Mouse (Mus musculus) fibroblast of lung, adult 2 months (primary cell): ENCODE data around the gene Peak1.
"Not testable (repeated sequence)": the region's sequence is repeated elsewhere in the genome, so short reads cannot be mapped to it uniquely, and the experiment has no call there.

Experiments
- DNase-seq: peaks from one replicate; pipeline ENCODE4 v3.0.0-alpha.2; 2011; ENCODE audit warnings: low read depth

The Peak1 gene

DNA sequence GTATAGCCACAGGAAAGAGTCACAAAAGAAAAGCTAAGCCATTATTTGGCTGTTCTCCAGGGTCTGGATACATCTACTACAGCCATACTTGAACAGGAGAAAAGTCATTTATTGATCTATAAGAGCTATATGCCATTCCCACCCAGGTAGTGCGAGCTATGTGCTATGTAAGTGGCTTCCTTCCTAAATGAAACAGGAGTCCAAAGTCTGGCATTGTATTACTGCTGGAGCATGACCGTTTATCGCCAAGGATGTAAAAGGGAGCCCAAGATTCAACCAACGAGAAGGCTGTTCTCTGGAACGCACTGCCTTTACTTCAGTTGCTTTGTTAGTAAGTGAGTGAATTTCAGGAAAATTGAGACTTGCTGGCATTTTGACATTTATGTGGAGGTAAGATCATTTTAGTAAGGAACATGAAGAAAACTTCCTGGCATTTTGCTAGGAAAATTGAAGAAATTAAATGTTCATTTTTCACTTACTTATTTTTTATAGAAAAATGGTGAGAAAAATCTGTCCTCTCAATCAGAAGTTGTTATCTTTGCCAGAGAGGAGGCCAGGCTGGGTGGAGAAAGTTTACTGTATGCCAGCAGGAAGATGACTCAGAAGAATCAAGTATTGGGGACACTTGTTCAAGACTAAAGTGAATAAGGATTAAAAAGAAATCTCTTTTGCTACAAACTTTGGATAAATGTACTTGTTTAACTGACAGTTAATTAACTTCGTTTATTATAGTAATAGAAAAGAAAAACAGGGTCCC lies 162.0 kb downstream of the Peak1 start:
- DNase-seq: no peak

DNA sequence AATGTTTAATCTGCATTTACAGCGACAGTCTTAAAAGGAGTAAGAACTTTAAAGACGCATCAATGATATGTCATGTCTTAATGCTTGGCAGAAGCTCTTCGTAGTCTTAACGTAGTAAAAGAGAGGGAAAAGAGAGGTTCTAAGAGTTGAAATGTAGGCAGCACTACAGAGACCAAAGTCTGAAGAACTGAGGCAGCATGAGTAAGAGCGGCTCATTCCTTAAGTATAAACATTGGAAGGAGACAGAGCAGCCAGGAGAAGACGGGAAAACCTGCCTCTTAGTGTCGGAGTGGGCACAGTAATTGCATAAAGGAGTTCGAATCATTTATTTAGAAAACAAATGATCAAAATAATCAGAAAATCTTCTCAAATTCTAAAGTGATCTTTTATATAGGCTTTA lies 173.5 kb downstream of the Peak1 start:
- no peak for DNase-seq

DNA sequence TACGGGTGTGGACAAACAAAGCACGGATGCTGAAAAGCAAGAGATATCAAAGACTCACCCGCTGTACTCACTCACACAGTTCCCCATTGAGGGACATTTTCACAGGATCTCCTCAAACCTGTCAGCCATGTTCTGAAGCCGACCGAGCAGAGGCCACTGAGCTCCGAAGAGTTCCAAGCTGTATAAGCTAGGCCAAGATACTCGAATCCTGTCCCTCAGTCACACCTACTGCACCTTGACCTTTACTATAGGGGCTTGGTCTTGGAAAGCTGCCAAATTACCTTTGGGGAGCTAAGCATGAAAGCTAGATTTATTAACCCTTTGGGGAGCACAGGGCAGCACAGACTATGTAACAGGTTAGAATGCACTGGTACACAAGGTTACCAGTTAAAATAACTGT lies 174.0 kb downstream of the Peak1 start:
- no peak for DNase-seq

DNA sequence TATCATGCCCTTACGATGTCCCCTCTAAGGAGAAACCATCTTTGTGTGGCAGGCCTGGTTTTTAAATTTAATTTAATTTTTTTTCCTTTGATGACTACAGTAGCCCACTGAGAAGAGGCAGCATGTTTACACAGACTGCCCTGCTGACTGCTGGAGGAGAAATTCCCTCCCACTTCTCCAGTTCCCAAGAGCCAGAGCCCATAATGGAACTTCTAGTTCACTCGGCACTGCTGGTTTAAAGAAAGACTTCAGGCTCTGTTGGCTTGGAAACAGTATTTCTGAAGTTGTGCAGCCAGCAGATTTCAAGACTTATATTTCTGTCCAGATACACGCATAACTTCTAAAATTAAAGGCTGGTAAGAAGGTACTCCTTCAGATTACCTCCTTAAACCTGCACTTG lies 175.2 kb downstream of the Peak1 start:
- no peak for DNase-seq

DNA sequence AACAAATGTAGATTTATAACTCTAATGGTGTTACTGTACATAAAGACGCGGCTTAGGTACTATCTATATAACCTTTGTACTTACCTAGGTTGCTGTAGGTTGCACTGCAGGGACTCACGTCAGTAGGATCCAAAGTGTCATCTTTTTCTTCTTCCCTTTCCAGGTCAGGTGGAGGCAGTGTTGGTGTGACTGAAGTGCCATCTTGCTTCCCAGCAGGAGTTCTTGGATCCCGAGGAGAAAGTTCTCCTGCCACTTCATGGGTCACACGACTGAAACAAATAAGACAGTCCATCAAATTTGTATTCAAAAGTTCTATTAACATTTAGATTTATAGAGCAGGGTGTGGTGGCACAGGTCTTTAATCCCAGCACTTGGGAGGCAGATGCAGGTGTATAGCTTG lies 176.8 kb downstream of the Peak1 start:
- DNase-seq: no peak

DNA sequence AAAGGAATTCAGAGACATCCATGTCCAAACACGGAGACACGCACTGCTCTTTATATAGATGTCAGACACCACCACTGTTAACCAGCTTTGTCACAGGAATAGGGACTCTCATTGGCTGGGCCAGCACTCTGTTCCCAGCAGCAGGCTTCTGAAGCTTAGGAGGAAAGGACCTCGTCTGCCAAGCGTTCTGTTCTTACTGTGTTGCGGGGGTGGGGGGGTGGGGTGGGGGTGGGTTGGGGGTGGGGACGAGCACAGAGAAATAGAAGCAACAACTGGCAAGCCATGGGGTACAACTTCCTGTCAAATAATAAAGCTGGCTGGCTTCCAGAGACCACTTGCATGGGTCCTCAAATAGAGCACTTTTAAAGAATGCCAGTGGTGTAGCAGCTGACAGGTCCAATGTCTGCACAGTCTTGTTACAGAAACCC lies 182.0 kb downstream of the Peak1 start:
- no peak for DNase-seq

DNA sequence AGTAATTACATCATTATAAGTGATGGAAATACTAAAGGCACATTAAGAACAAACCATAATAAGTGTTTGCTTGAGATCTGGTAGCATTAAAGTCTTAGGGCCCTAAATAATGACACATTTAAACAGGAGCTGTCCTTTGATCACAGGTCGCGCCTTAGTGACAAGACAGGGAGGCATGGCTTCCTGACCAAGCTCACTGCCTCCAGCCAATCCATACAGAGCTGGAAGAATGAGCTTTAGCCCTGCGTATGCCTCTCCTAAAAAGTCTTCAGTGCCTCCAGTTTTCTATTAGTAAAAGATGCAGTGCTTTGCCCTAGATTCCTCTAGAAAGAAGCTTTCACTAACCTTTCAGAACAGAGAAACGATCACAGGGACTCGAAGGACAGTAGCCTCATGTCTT lies 182.6 kb downstream of the Peak1 start:
- no peak for DNase-seq

DNA sequence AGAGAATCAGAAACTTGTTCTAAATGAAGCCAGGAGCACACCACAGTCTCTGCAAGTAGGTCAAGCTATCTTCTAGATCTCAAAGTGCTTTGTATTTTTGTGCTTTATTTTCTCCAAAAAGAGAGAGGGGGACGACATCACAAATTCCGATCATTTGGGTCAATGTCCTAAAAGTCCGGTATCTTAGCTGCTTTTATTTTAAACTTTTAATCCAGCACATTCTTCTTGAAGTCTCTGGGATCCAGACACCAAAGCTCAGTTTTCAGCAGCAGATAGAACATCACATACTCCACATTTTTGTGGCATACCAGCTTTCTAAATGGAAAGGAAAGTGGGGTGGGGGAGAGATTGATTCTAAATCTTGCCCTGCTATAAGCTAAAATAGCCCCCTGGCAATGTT lies 183.3 kb downstream of the Peak1 start:
- DNase-seq: no peak

DNA sequence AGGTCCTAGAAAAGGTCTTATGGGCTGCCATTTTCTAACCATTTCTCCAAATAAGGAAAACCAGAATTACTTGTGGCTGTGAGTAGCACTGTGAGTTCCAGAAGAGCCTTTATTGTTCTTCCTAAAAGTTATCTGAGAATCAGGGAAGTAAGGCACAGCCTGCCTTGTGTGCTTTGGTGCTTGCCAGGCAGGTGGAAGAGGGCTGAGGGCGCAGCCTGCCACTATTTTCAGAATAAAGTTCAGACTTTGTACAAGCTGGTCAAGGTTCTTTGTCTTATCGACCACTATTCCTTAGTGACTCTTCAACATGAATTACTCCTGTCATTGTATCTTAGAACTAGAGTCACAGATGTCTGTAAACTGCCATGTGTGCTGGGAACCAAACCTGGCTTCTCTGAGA lies 184.6 kb downstream of the Peak1 start:
- no peak for DNase-seq

DNA sequence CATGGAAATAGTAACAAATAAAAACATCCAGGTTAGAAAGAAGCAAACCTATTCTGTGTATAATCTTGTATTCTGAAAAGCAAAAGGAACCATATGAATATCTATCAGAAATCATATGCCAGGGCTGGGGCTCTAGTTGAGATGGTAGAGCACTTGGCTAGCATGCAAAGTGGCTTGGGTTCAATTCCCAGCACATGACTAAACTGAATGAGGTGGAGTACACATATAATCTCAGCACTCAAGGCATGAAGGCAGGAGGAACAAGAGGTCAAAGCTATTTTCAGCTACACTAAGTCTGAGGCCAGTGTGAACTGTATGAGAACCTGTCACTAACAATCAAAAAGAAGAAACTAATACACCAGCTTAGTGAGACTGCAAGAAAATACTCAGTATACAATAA lies 187.0 kb downstream of the Peak1 start:
- peak; percentile 39 for DNase-seq

DNA sequence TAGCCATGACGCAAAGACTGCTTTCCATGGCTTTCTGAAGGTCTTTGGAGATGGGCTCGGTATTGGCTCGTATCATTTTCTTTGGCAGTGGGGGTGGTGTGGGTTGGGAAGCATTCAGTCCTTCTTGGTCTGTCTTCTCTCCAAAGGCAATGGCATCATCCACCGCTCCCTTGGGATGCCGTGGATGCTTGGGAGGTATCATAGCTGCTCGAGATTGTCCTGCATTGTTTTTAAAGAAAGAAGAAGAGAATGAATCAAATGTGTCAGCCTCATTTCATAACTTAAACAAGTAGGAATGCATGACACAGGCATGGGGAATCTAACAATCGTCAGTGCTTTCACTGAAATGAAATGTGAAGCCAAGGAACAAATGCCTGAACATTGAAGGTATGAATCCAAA lies 190.2 kb downstream of the Peak1 start:
- DNase-seq: no peak

DNA sequence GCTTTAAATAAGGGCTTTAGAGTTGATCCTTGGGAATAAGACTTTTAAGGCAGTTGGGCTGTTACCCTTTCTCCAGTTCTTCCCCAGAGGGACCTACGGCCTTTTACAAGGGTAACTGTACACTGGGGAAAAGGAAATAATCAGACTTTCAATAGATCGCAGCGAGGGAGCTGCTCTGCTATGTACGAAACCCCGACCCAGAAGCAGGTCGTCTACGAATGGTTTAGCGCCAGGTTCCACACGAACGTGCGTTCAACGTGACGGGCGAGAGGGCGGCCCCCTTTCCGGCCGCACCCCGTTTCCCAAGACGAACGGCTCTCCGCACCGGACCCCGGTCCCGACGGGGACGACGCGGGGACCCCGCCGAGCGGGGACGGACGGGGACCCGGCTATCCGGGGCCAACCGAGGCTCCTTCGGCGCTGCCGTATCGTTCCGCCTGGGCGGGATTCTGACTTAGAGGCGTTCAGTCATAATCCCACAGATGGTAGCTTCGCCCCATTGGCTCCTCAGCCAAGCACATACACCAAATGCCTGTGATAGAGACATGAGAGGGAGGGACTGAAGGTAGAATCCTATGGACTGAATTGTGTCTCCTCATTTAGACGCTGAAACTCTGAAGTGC lies 194.3 kb downstream of the Peak1 start:
- DNase-seq: not testable (repeated sequence)

DNA sequence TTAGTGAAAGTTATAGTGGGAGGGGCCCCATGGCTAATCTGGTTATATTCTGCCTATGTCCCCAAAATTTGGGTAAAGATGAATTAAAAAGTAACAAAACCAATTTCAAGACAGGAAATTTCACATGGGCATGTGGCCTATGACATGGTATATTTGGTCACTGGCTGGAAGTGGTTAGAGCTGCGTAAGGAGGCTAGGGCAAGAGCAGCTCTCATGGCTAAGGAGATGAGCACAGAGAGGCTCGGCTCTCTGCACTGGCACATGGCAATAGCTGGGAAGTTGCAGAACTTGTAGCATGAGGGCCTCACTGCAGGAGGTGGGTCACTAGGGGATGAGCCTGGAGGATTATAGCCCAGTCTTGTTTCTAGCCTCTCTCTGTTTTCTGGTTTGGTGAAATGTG lies 199.0 kb downstream of the Peak1 start:
- no peak for DNase-seq

DNA sequence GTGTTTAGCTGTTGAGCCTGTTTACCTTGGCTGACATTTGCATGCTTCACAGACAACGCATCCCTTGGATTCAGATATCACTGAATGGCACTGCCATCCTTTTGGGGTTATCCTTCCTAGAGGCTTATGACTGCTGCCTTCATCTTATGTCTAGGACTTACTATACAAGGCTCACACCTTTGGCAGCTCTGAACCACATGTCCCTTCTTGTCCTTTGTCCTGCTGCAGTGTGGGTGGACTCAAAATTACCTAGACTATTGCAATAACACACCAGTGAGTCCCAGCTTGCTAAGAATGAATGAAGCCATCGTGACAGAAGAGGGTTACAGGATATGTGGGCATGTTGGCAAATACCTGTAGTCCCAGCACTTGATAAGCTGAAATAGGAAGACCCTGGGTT lies 199.8 kb downstream of the Peak1 start:
- DNase-seq: no peak

DNA sequence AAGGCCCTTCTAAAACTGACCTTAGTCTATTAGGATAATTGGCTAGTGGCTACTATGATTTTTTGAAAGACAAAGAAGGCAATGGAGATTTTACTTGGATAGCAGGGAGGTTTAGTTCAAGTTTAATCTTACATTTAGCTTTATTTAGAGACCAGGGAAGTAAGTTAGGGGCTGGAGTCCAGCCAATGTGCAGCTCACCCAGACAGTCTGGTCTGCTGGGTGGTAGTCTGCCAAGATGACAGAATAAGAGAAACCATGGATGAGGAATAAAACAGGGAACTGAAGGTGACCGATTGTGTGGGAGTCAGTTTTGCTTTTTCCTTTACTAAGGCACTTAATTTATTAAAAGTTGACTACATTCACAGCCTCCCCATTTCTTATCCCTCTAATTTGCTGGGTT lies 200.5 kb downstream of the Peak1 start:
- no peak for DNase-seq

DNA sequence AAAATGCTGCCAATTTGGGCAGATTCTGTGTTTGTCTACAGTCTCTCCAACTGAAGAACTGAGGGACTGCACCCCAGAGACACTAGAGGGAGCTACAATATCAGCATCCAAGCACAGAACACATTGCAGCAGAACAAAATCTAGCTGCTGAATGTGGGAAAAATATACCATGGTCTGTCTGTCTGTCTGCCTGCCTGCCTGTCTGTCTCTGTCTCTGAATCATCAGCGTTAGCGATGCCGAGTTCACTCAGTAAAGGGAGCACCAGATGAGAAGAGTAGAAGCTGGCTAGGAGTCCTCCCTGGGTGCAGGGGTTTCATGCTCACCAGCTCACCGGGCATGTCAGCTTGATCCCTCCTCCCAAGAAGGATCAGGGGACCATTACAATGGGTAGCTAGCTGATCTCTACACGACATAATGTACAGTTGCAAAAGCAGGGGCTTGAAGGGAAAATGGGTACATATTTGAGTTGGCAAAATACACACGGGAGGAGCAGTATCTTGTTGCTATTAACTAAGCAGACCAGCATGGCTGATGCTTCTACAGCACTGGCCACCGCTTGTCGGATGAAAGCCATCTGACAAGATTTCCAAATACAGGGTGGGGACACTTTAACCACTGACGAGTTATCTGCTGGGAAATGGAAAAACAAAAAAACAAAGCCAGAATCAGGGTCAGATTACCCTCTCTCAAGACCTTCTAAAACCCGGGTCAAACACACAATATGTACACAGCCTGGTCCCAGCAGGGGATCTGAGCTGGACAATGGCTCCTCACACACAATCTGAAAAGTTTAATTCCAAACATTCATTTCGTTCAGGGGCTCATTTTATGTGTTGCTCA lies 204.2 kb downstream of the Peak1 start:
- peak; percentile 77 for DNase-seq

DNA sequence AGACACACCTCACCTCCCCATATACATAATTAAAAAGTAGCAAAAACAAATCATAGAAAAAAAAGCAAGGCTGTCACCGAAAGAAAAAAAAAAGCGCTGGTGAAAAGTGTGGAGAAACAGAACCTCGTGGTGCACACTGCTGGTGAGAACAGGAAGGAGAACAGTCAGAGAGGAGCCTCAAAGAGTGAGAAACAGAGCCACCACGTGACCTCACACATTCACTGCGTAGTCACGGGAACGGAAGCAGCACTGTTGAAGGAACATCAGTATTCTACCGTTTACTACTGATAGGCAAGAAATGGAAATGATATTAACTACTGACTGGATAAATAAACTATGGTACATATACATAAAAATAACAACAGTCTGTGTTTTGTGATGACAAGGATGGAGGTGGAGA lies 209.1 kb downstream of the Peak1 start:
- no peak for DNase-seq

DNA sequence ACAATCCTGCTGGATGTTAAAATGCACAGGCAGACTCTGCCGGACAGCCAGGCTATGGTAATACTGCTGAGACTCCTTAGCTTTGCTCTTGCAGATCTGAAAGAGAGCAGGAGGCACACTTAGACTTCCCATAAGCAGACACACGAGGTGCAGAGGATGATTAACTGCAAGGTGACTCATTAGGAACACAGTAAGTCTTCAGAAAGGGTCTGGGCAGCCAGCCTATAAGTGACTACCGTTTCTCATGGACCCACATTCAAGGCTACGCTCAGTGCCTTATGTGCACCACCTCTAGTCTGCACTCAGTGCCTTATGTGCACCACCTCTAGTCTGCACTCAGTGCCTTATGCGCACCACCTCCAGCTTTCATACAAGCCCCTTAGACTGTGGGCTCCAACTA lies 210.4 kb downstream of the Peak1 start:
- DNase-seq: no peak

DNA sequence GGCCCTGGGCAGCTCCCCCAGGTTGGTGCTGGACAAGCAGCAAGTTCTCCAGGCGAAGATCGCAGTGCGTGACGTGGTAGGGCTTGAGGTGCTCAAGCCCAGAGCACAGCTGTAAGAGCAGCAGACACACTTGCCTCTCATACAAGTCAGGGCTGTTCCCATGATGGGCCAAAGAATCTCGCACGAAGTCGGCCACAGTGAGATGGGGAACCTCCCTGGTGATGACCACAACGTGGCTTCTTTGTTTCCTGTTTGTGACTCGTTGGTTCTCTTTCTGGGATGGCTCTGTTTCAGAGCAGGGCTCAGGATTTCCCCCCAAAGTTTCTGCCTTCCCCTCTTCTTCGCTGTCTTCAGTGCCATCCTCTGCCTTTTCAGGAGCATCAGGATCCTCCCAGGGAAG lies 210.8 kb downstream of the Peak1 start:
- DNase-seq: no peak

DNA sequence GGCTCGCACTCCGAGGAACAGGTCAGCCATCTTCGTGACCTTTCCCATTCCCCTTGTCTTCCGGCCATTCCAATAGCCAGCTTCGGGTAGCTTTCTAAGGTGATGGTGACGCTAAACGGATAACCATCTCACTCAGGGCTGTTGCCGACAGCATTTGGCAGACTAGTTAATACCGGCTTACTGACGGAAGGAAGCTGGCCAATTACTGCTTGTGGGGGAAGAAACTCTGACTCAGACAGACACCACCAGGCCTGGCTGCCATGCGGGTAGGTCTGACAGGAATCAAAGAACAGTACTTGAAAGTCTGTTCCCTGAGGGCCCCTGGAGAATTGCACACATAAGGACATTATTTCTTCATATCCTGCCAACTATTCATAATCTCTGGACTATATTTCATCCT lies 212.5 kb downstream of the Peak1 start:
- peak; percentile 63 for DNase-seq

DNA sequence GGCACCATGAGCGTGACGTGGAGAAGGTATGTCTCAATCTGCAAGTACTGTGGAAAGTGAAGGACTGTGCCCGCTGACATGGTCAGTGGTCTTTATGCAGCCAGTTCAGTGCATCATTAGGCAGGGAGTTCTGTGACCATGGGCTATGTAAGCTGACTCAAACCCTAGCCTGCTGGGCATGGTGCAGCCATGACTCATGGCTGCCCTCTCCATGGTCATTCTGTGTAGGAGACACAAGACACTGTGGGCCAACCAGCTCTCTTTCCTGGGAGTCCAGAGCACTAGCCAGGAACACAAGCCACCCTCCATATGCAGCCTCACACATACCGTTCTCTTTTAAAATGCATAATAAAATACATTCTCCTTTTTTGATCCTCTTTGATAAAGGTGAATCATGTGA lies 213.6 kb downstream of the Peak1 start:
- DNase-seq: no peak

DNA sequence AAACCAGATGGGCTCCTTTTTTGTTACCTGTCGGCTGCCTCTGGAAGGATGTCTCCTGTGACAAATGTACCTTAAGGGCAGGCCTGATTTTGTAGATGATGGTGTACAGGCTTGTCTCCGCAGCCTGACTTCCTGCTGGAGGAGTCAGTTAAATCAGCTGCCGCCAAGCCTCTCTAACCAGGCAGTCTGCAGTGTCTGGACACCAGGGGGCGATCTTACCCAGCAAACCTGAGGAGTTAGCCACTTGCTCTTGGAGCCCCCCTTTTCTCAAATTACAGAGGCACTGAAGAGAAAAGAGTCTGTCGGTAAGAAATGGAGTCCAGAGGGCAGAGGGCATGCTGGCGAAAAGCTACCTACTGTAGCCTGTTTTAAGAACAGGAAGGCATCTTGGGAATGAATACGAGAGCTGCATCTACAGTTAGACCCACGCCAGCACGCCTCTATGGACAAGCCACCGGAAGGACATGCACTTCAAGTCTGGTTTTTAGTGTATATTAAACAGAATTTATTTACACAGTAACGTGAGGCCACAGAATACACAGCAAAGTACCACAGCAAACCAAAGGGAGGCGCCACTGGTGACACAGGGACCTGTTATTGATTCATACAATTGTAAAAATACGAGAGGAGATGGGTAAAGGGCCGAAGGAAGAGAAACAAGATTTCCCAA lies 217.1 kb downstream of the Peak1 start:
- peak; percentile 57 for DNase-seq

DNA sequence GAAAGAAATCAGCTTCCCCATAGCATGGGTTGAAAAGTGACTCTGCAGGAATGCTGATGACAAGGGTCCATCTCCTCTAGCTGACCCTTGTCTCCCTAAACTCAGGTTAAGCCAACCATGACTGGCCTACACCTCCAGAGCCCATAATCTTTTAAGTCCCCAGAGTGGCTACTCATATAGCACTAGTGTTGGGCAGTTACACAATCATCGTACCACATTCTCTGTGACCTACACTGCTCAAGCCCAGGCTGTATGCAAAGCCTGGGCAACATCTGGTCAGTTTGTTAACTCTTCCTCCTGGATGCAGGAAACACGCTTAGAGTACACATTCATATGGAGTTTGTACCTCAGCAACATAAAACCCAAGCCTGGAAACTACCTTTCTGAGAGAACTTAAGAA lies 217.7 kb downstream of the Peak1 start:
- DNase-seq: no peak
